20 mouse cellular contexts compared by ENCODE assay signal in the genomic region with DNA sequence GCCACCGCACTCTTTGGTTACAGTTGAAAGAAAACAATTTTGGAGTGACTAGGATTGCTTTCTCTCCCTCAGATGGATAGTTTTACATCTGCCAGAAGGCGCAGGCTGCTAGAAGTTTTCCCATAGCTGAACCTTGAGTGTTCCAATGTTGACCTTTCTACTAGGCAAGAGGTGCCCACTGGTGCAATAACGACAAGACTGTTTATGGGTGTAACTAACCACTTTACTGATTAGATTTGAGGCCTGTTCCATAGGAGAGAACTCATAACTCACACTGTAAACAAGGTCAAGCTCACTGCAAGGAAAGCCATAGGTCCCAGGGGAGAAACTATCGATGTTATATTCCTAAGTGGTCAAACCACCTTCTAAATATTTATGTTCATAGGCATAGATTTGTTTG.
"Had no signal": no experiment of that assay in that cellular context is flagged by ENCODE, and none has a peak within 500 bp of the region (broad histone marks: within the 10 kb centered on the region; RNA-seq: fewer than 3 reads in every experiment).

No protein-coding gene starts in this region.

- H3K9ac ChIP-seq: limb, embryonic 12.5 days; limb, embryonic 15.5 days; liver, embryonic 14.5 days; liver, postnatal 0 days; lung, embryonic 15.5 days; midbrain, embryonic 12.5 days; midbrain, embryonic 15.5 days; neural tube, embryonic 12.5 days; neural tube, embryonic 15.5 days had no signal

- DNase-seq: kidney, adult 18-20 months; kidney, adult 9 months; kidney, postnatal 14 days; left cerebral cortex, postnatal 4 days; liver, postnatal 0 days; right cerebral cortex, adult 18-20 months; right cerebral cortex, postnatal 14 days; right cerebral cortex, postnatal 4 days; thymus, adult 18-20 months; thymus, postnatal 36 days had no signal

- H3K9me3 ChIP-seq: limb, embryonic 12.5 days; limb, embryonic 15.5 days; lung, embryonic 15.5 days; midbrain, embryonic 12.5 days; midbrain, embryonic 15.5 days; neural tube, embryonic 12.5 days; neural tube, embryonic 15.5 days had no signal

- H3K4me1 ChIP-seq: limb, embryonic 12.5 days; limb, embryonic 15.5 days; lung, embryonic 15.5 days; midbrain, embryonic 12.5 days; midbrain, embryonic 15.5 days; neural tube, embryonic 12.5 days; neural tube, embryonic 15.5 days had no signal

- H3K4me3 ChIP-seq: limb, embryonic 12.5 days; limb, embryonic 15.5 days; lung, embryonic 15.5 days; midbrain, embryonic 12.5 days; midbrain, embryonic 15.5 days; neural tube, embryonic 12.5 days; neural tube, embryonic 15.5 days had no signal

- H3K4me2 ChIP-seq: limb, embryonic 12.5 days; limb, embryonic 15.5 days; liver, embryonic 11.5 days; lung, embryonic 15.5 days; midbrain, embryonic 12.5 days; midbrain, embryonic 15.5 days; neural tube, embryonic 12.5 days; neural tube, embryonic 15.5 days had no signal

- H3K27me3 ChIP-seq: limb, embryonic 12.5 days; limb, embryonic 15.5 days; lung, embryonic 15.5 days; midbrain, embryonic 12.5 days; midbrain, embryonic 15.5 days; neural tube, embryonic 12.5 days; neural tube, embryonic 15.5 days had no signal

- H3K36me3 ChIP-seq: limb, embryonic 12.5 days; lung, embryonic 15.5 days; midbrain, embryonic 12.5 days; midbrain, embryonic 15.5 days; neural tube, embryonic 12.5 days; neural tube, embryonic 15.5 days had no signal

- ATAC-seq: liver, postnatal 0 days; midbrain, embryonic 15.5 days had no signal

- H3K27ac ChIP-seq: limb, embryonic 12.5 days; limb, embryonic 15.5 days; liver, embryonic 14.5 days; lung, embryonic 15.5 days; macrophage; midbrain, embryonic 12.5 days; midbrain, embryonic 15.5 days; neural tube, embryonic 12.5 days; neural tube, embryonic 15.5 days had no signal
